Mouse (Mus musculus) liver, embryonic 16.5 days (tissue): ENCODE results near the gene Rubcn. TPM values are rescaled to one million over a fixed set of nuclear protein-coding genes. Genes with fewer than 3 reads are reported as not detected.

Experiments
- ATAC-seq: fragments of 200-750 bp; cut with Nextera tagmentation; 2 replicates; pipeline ENCODE4 v1.8.0; 2017; ENCODE audit warnings: low read depth, mild to moderate bottlenecking, moderate number of reproducible peaks, moderate library complexity
- H3K27ac ChIP-seq: fragments of 300-500 bp; sonication (generic); 2 replicates; pipeline ENCODE4 v1.5.1; 2014; ENCODE audit warnings: mild to moderate bottlenecking, low read length
- H3K27me3 ChIP-seq: fragments of 300-500 bp; sonication (generic); 2 replicates; pipeline ENCODE4 v1.6.1; 2014; ENCODE audit warnings: low read depth, low read length, mixed read lengths; ENCODE audit not compliant: control insufficient read depth, insufficient read depth
- H3K36me3 ChIP-seq: fragments of 300-500 bp; sonication (generic); 2 replicates; pipeline ENCODE4 v1.6.1; 2014; ENCODE audit warnings: mild to moderate bottlenecking; ENCODE audit not compliant: control insufficient read depth, insufficient read depth
- H3K4me1 ChIP-seq: fragments of 300-500 bp; sonication (generic); 2 replicates; pipeline ENCODE4 v1.6.1; 2014; ENCODE audit warnings: low read depth, low read length, mixed read lengths; ENCODE audit not compliant: control insufficient read depth
- H3K4me2 ChIP-seq: fragments of 300-500 bp; sonication (generic); 2 replicates; pipeline ENCODE4 v1.6.1; 2014; ENCODE audit warnings: low read depth, low read length, mixed read lengths
- H3K4me3 ChIP-seq: fragments of 300-500 bp; sonication (generic); 2 replicates; pipeline ENCODE4 v1.5.1; 2014; ENCODE audit warnings: low read depth, mild to moderate bottlenecking, low read length
- H3K9ac ChIP-seq: fragments of 300-500 bp; sonication (generic); 2 replicates; pipeline ENCODE4 v1.6.1; 2014; ENCODE audit warnings: low read depth, low read length
- H3K9me3 ChIP-seq: fragments of 300-500 bp; sonication (generic); replicated peaks from 2 replicates; pipeline ENCODE4 v1.6.1; 2016; ENCODE audit warnings: low read length; ENCODE audit not compliant: control insufficient read depth
- WGBS: fragments of 180-500 bp; shearing (Covaris S2); extraction: QIAGEN DNeasy Blood & Tissue Kit; methylation state at CpG from one replicate; pipeline ENCODE4 v1.1.7; 2014; ENCODE audit not compliant: insufficient replicate concordance; 5-methylcytosine and 5-hydroxymethylcytosine counted together
- polyA plus RNA-seq: library from polyadenylated mRNA; unstranded; fragments of >200 nt; fragmentation: Nextera tagmentation; extraction: Ambion mirVana; gene quantifications from 2 replicates; pipeline ENCODE4 v1.2.1, GENCODE M21; 2015

The Rubcn gene
- polyA plus RNA-seq, 1 experiment from 2014 or later = 6.1 TPM

DNA sequence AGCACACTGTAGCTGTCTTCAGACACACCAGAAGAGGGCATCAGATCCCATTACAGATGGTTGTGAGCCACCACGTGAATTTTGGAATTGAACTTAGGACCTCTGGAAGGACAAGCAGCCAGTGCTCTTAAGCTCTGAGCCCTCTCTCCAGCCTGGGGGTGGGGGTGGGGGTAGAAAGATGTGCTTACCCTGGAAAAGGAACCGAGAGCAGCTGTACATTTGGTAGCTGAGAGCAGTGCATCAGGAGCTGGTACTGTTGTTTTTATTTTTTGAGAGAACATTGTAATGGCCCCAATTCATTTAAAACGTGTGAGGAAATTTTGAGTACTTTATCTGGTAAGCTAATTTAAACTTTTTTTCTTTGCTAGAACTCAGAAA is 24.5 kb upstream of the Rubcn start:
- ATAC-seq = no peak
- 53% methylated on average over 3 of the region's 3 CpGs for whole genome bisulfite sequencing
- Histone ChIP-seq H3K9ac (no peak overlapping the region), H3K4me2 (no peak overlapping the region), H3K9me3 (no peaks in the 10 kb centered on the region), H3K36me3 (peaks cover 5% of the 10 kb centered on the region; the same call in 1 of the 2 replicates), H3K27ac (no peak overlapping the region), H3K4me1 (no peaks in the 10 kb centered on the region), H3K4me3 (no peak overlapping the region), H3K27me3 (no peaks in the 10 kb centered on the region)

DNA sequence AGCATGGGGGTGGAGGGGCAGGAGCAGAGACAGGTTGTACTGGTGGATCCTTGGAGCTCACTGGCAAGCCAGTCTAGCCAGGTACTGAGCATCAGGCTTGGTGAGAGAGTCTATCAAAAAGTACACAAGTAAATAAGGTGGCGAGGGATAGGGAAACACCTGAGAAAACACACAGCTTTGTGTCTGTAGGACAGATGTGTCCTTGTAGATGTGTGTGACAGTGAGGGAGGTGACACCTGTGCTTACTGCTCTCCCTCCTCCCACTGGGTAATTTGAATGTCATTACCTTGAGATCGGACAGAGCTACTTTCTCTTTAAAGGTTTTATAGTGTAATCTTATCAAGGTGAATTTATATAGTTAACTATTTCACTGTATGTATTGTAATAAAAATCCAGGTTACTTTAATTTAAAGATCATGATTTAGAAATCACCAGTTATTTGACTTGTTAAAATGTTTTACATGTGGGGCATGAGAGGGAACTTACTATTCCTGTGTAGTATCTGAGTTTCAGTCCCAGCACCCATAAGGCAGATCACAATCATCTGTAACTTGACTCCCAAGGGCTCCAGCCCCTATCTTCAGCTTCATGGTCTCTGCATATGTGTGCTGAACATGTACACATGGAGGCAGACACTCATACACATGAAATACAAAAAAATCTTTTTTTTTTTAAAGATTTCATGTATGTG is 23.9 kb upstream of the Rubcn start:
- Histone ChIP-seq H3K9ac (no peak overlapping the region), H3K27ac (no peak overlapping the region), H3K4me1 (peaks cover 2% of the 10 kb centered on the region; the same call in 1 of the 2 replicates), H3K4me2 (no peak overlapping the region), H3K9me3 (no peaks in the 10 kb centered on the region), H3K36me3 (peaks cover 5% of the 10 kb centered on the region; the same call in 1 of the 2 replicates), H3K27me3 (no peaks in the 10 kb centered on the region), H3K4me3 (no peak overlapping the region)
- no peak for ATAC-seq
- WGBS = 76% methylated on average over 2 of the region's 2 CpGs

DNA sequence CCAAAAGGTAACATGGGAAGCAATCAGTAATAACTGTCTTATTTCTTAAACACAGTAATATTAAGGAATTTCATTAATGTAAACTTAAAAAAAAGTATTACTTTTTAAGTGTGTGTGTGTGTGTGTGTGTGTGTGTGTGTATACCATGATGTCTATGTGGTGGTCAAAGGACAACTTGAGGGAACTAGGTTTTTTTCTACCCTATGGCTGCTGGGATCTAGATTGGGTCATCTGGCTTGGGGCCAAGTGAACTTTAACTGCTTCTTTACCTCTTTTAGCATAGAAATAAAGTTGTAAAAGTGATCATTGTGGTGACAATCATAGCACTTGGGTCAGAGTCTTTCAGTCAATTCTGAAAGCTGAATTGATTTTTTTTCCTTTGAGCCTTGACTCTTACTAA is 18.6 kb upstream of the Rubcn start:
- Histone ChIP-seq H3K4me1 (peaks cover 3% of the 10 kb centered on the region; the same call in 1 of the 2 replicates), H3K9me3 (no peaks in the 10 kb centered on the region), H3K27me3 (no peaks in the 10 kb centered on the region), H3K36me3 (peaks cover 3% of the 10 kb centered on the region; the same call in 1 of the 2 replicates), H3K4me2 (no peak overlapping the region), H3K4me3 (no peak overlapping the region), H3K9ac (no peak overlapping the region), H3K27ac (no peak overlapping the region)
- no peak for ATAC-seq

GRCm38 (mm10) chr16:32889881-32890280 is 12.3 kb upstream of the Rubcn start:
- no peak overlapping the region for H3K9ac ChIP-seq
- no peak overlapping the region for H3K27ac ChIP-seq
- no peaks in the 10 kb centered on the region for H3K9me3 ChIP-seq
- no peaks in the 10 kb centered on the region for H3K27me3 ChIP-seq
- H3K4me3 ChIP-seq = no peak overlapping the region
- no peak overlapping the region for H3K4me2 ChIP-seq
- no peak for ATAC-seq
- WGBS = 52% methylated on average over 2 of the region's 2 CpGs
- no peaks in the 10 kb centered on the region; the same call in 1 of the 2 replicates for H3K36me3 ChIP-seq
- no peaks in the 10 kb centered on the region for H3K4me1 ChIP-seq

DNA sequence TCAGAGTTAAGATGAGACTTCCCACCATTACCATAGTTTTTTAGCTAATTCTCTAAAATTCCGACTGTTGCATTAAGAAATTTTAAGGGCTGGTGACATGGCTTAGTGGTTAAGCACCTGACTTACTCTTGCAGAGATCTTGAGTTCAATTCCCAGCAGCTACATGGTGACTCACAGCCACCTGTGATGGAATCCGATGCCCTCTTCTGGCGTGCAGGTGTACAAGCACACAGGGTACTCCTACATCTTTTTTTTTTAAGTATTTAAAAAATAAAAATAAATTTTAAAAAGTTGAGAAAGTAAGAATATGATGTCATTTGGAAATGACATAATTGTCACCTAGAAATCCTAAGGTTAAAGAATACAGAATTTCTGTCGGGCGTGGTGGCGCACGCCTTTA is 10.4 kb upstream of the Rubcn start:
- 77% methylated on average over 7 of the region's 7 CpGs for WGBS
- Histone ChIP-seq H3K9ac (no peak overlapping the region), H3K9me3 (no peaks in the 10 kb centered on the region), H3K36me3 (no peaks in the 10 kb centered on the region; the same call in 1 of the 2 replicates), H3K27ac (no peak overlapping the region), H3K4me1 (no peaks in the 10 kb centered on the region), H3K4me2 (no peak overlapping the region), H3K27me3 (no peaks in the 10 kb centered on the region), H3K4me3 (no peak overlapping the region)
- ATAC-seq = no peak

- no peak for ATAC-seq
- no peak overlapping the region for H3K4me3 ChIP-seq
- no peaks in the 10 kb centered on the region for H3K27me3 ChIP-seq
- no peaks in the 10 kb centered on the region for H3K36me3 ChIP-seq
- H3K4me2 ChIP-seq = no peak overlapping the region
- 75% methylated on average over 7 of the region's 7 CpGs for WGBS
- no peak overlapping the region for H3K27ac ChIP-seq
- peaks cover 11% of the 10 kb centered on the region for H3K4me1 ChIP-seq
- no peak overlapping the region for H3K9ac ChIP-seq
- no peaks in the 10 kb centered on the region for H3K9me3 ChIP-seq
These were observed 4.0 kb upstream of the Rubcn start for GRCm38 (mm10) chr16:32881538-32881937.

DNA sequence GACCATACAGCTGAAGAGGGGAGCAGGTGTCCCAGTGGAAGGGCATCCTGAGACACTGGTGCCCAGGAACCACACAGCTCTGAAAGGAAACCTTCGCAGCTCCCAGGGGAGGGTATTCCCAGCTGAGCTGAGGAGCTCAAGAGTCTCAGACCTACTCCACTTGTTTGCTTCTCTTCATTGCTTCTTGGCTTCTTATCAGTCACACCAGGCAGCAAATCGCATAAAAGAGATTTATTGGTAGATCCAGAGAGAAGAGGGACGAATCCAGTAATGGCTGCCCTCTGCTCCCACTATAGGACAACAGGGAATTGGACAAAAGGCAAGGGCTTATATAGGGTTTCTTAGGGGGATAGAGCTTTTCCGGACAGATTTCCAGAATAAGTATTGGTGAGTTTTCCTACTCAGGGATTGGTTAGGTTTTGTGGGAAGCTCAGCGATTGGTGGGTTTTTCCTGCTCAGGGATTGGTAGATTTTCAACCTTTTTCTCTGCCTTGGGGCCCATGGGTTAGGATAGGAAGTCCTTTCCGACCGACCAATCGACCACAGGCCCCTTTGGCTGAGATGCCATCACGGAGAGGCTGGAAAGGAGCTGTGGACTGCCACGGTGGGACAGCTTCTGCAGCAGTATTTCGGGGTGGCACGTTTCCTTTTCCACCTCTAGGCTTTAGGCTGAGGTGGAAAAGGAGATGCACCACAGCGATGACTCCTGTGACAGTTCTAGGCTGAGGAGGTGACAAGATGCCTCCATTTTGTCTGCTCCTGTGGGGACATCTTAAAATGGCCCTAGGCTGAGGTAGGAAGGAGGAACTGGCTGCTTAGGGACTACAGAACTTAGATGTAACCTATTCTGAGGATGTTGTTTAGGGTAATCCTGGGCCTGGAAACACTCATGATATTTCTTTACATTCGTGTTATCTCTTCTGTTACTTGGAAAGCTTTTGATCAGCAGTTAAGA is 1.7 kb upstream of the Rubcn start:
- Histone ChIP-seq H3K27ac (no peak overlapping the region), H3K36me3 (no peaks in the 10 kb centered on the region), H3K4me2 (peak overlapping the region; percentile 12; the same call in 1 of the 2 replicates), H3K9ac (no peak overlapping the region), H3K9me3 (no peaks in the 10 kb centered on the region), H3K4me1 (peaks cover 11% of the 10 kb centered on the region), H3K4me3 (no peak overlapping the region), H3K27me3 (no peaks in the 10 kb centered on the region)
- 64% methylated on average over 14 of the region's 14 CpGs for WGBS
- no peak for ATAC-seq

- H3K4me1 ChIP-seq = peaks cover 11% of the 10 kb centered on the region
- under 1% methylated on average over 34 of the region's 34 CpGs for WGBS
- H3K4me2 ChIP-seq = peak overlapping the region; percentile 98
- H3K9me3 ChIP-seq = no peaks in the 10 kb centered on the region
- peak overlapping the region; percentile 83 for H3K9ac ChIP-seq
- H3K4me3 ChIP-seq = peak overlapping the region; percentile 85
- H3K27ac ChIP-seq = peak overlapping the region; percentile 33
- ATAC-seq = peak; percentile 6; the same call in 1 of the 2 replicates
- no peaks in the 10 kb centered on the region for H3K27me3 ChIP-seq
- H3K36me3 ChIP-seq = no peaks in the 10 kb centered on the region
These were observed 612 bp upstream of the Rubcn start for GRCm38 (mm10) chr16:32878157-32878598.

DNA sequence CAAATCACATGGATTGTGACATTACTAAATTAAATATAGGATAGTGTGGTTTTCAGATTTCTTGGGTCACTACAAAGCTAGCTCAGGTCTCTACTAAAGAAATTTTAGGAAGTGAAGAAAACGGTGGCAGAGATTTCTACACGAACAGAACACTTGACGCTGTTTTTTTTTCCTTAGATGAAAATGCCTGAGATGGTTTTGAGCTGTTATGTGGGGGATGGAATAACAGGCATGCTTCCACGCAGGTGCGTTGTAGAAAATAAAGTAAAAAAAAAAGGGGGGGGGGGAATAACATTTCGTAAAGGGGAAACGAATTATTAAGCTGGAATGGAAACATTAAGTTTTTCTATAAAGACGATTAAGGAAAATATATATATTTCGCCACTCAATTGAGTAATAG is 735 bp downstream of the Rubcn start:
- no peak for ATAC-seq
- H3K4me3 ChIP-seq = peak overlapping the region; percentile 85
- H3K9me3 ChIP-seq = no peaks in the 10 kb centered on the region
- WGBS = 24% methylated on average over 9 of the region's 9 CpGs
- H3K9ac ChIP-seq = peak overlapping the region; percentile 83; the same call in 1 of the 2 replicates
- peaks cover 11% of the 10 kb centered on the region for H3K4me1 ChIP-seq
- peak overlapping the region; percentile 98 for H3K4me2 ChIP-seq
- H3K27me3 ChIP-seq = no peaks in the 10 kb centered on the region
- H3K36me3 ChIP-seq = no peaks in the 10 kb centered on the region
- H3K27ac ChIP-seq = no peak overlapping the region; the same call in 1 of the 2 replicates
